Mouse (Mus musculus) thymus, postnatal 14 days (tissue): ENCODE data around the gene Ppil6.

Experiments
- DNase-seq: peaks from one replicate; pipeline ENCODE4 v3.0.0; 2021

Gene Ppil6

GRCm38 (mm10) chr10:41479961-41480360 is 10.3 kb upstream of the Ppil6 start:
- DNase-seq = no peak

GRCm38 (mm10) chr10:41480938-41481880 is 9.0 kb upstream of the Ppil6 start:
- DNase-seq = no peak

DNA sequence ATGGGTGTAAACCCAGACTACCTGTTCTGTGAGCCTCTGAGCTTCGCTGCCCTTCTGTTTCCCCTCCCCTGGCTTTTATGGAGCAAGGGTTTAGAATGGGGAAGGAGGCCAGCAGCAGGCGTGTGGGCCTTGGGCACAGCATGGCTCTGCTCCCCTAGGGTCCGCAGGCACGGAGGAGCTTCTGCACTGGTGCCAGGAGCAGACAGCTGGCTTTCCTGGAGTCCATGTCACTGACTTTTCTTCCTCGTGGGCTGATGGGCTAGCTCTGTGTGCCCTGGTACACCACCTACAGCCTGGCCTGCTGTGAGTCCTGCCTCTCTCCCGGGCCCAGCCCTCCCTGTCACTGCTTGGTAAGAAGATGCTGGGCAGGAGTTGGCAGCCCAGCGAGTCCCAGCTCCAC is 7.8 kb upstream of the Ppil6 start:
- DNase-seq = no peak

DNA sequence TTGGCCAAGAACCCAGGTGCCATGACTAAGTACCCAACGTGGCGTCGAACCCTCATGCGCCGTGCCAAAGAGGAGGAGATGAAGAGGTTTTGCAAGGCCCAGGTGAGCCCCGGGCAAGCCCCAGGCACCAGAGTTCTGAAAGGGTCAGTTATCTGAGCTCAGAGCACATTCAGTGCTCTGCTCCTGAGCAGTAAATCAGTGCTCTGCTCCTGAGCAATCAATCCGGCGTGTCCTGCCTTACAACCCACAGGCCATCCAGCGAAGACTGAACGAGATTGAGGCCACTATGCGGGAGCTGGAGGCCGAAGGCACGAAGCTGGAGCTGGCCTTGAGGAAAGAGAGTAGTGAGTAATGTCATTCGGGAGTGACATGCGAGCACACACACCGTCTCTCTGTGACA is 4.5 kb upstream of the Ppil6 start:
- no peak for DNase-seq

GRCm38 (mm10) chr10:41486506-41487170 is 3.6 kb upstream of the Ppil6 start:
- DNase-seq = no peak

- DNase-seq = no peak
Measured at GRCm38 (mm10) chr10:41488877-41489276, 1.4 kb upstream of the Ppil6 start.

DNA sequence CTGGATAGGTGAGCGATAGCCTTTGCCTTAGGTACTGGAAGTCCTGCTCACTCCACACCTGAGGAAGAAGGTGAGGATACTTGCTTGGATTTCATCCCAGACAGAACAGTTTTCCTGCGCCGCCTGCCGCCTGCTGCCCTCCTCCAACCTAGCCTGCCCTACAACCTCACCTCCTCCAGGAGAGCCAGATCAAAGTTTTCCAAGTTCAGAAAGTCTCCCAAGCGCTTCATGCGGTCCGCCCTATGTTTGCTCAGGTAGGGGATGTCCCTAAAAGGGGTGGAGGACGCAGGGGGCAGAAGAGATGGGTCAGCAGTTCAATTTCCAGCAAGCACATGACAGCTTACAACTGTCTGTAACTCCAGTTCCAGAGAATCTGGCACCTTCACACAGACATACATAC is 945 bp upstream of the Ppil6 start:
- no peak for DNase-seq

GRCm38 (mm10) chr10:41490518-41490873 is 257 bp downstream of the Ppil6 start:
- no peak for DNase-seq

GRCm38 (mm10) chr10:41491111-41491510 is 872 bp downstream of the Ppil6 start:
- DNase-seq = no peak

DNA sequence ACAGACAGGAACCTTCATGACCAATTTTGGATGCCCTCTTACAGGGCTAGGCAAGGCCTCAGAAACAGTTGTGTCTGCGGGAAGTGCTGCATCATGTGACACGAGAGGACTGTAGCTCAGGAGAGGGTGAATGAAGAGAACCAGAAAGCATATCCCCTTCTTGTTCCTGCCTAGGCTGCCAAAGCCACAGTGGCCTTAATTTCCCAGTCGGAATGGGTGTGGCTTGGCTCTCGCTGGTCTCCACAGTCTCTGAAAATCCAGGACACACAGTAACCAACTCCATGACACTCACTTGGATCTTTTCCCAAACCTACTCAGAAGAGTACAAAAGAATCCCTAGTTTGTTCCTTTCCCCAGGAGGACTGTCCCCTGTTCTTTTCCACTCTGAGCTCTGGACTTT is 10.7 kb downstream of the Ppil6 start:
- DNase-seq = no peak

DNA sequence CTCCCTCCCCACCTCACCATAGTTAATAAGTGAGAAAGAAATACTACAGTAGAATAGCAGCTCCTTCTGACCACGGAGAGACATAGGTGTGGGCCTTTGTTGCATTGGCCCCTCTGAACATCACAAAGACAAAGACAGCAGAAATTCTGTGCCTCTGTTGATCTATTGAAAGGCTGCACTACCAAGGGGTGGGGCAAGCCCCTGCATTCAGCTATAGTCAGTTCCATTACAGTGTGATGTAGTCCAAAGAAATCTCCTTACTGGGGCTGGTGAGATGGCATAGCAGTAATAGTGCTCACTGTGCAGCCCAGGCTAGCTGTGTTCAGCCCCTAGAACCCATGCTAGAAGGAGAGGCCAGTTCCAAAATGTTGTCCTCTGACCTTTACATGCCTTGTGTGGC is 14.8 kb downstream of the Ppil6 start:
- DNase-seq = no peak

DNA sequence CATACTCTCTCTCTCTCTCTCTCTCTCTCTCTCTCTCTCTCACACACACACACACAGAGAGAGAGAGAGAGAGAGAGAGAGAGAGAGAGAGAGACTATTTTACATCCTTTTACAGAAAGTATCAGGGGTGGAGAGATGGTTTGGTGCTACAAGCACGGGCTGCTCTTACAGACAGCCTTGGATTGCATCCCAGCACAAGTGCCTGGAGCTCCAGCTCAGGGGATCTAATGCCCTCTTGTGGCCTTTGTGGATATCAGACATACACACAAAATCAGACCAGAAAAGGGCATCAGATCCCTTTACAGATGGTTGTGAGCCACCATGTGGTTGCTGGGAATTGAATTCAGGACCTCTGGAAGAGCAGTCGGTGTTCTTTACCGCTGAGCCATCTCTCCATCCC is 15.2 kb downstream of the Ppil6 start:
- peak; percentile 73 for DNase-seq

GRCm38 (mm10) chr10:41509160-41509559 is 18.9 kb downstream of the Ppil6 start:
- peak; percentile 49 for DNase-seq

DNA sequence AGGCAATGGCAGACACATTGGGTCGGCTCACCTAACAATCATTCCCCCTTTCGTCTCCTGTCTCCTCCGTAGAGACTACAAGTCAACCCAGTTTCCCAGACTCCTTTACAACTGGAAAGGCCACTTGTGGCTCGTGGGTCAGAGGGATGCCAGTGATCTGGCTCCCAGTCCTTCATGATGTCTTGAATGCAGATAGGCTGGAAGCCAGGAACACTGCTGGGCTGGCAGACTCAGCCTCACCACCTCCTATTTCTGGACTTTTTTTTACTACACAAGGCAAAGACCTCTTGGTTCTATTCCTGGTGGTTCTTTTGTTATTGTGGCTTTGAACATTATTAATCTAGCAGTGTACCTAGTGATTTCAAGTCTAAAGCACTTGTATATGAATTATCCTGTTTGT is 24.1 kb downstream of the Ppil6 start:
- DNase-seq = no peak

GRCm38 (mm10) chr10:41514921-41515320 is 24.7 kb downstream of the Ppil6 start:
- DNase-seq = no peak

DNA sequence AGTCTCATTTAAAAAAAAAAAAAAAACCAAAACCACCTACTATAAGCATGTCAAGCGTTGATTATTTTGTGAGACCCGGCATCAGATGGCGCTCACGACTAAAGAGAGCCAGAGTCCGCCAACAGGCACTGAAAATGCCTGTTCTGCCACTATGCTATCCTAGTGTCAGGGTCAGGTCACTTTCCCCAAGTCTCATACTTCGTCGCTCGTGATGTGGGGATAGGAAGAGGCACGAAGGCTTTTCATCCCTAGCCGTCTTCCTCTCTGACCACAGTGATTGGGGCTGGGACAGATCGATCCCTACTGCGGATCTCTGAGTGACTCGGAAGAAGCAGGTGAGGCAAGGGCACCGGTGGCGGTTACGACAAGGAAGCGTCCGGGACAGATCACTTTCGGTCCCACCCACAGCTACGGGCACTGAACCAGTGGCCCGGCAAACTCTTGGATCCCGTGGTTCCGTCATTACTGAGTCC is 28.3 kb downstream of the Ppil6 start:
- peak; percentile 90 for DNase-seq

DNA sequence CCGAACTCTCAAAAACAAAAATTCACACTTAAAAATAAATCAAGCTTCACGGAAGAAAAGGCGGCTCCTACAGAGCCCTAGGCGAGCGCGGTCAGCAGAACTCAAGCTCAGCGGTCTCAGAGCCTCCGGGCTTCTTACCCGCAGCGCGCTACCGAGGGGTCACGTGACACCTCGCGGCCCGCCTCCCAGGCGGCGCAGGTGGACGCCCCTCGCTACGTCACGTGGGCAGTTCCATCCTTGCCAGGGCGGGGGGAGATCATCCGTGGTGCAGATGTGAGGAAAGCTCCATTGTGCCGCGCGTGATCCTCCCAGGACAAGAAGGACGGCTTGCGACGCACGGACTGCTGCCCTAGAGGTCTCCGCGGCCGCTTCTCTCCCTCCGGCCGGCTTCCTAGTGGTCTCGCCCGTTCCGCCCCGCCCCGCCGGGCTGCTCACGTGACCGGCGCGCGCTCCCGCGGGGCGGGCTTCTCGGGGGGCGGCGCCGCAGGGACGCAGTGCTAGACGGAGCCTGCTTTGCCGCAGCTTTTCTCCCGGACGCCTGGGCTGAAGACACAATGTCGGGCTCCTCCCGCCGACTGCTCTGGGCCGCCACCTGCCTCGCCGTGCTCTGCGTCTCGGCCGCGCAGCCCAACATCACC is 28.9 kb downstream of the Ppil6 start, which contains the start of gene Cd164:
Cd164 (plus strand) TSS at position 434 of the 638 bp plus-strand sequence.
- peak; percentile 94 for DNase-seq

DNA sequence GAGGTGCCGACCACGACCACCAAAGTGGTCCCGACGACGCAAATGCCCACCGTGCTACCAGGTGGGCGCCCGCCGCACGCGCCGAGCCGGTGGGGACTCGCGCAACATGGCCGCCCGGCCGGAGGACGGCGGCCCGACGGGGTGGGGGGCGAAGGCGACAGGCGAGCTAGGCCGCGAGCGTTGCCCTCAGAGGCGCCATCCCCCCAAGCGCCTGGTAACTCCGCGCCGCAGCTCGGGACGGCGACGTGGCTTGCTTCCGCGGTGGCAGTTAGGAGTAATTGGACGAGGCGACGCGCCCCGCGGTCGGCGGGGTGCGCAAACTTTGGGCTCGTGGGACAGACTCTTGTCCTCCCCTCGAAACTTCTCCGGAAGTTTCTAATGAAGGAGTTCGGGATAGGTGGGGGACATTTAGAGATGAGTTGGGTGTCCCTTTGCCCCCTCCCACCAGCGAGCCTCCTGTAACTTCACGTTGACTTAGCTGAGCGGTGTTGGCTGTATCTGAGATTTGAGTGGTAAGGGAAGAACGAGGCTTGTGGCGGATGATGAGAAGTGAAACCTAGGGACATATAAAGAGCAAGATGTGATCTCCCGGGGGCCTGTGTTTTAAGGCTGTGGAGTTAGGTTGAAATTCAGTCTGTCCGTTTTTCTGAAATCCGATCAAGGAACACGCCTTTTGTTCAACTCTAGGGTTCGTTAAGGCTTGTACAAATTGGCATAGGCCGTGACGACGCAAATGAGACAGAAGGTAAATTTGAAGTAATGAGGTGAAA is 29.6 kb downstream of the Ppil6 start:
- DNase-seq = peak; percentile 73

GRCm38 (mm10) chr10:41520410-41520673 is 30.1 kb downstream of the Ppil6 start:
- no peak for DNase-seq

GRCm38 (mm10) chr10:41523386-41523785 is 33.1 kb downstream of the Ppil6 start:
- DNase-seq = no peak

- no peak for DNase-seq
Measured at GRCm38 (mm10) chr10:41525696-41526095, 35.5 kb downstream of the Ppil6 start.

DNA sequence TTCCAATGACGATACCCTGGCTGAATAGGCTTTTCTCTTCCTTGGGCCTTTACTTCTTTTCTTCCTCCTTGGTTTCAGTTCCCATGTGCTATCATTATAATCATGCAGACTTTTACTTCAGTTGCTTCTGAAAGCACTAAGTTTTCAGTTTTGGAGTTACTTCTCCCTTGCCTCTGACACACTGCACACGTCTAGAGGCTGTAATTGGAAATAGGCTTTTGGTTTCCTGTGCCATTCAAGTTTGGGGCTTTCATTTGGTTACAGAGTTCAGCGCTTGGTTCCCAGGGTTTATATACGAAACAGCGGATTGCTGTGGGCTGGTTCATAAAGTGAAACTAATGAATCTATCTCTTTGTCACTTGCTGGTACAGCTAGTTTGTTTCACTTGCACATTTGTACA is 39.7 kb downstream of the Ppil6 start:
- DNase-seq = no peak

- DNase-seq = no peak
Measured at GRCm38 (mm10) chr10:41535991-41536390, 45.8 kb downstream of the Ppil6 start.
